Mouse (Mus musculus) midbrain, embryonic 16.5 days (tissue): Measurements from ENCODE around the gene Slc4a10. TPM values are rescaled to one million over a fixed set of nuclear protein-coding genes. Genes with fewer than 3 reads are reported as not detected.

Source experiments
- ATAC-seq: fragments of 200-750 bp; cut with Nextera tagmentation; 2 replicates; pipeline ENCODE4 v1.8.0; 2017; ENCODE audit warnings: moderate TSS enrichment
- H3K27ac ChIP-seq: fragments of 300-500 bp; sonication (generic); 2 replicates; pipeline ENCODE4 v1.5.1; 2014; ENCODE audit warnings: mild to moderate bottlenecking, low read length, mixed read lengths
- H3K27me3 ChIP-seq: fragments of 300-500 bp; sonication (generic); 2 replicates; pipeline ENCODE4 v1.6.1; 2014; ENCODE audit warnings: low read depth, low read length, mixed read lengths; ENCODE audit not compliant: control insufficient read depth, insufficient read depth
- H3K36me3 ChIP-seq: fragments of 300-500 bp; sonication (generic); 2 replicates; pipeline ENCODE4 v1.6.1; 2014; ENCODE audit warnings: mild to moderate bottlenecking, low read length, moderate library complexity, mixed read lengths; ENCODE audit not compliant: control insufficient read depth, insufficient read depth
- H3K4me1 ChIP-seq: fragments of 300-500 bp; sonication (generic); 2 replicates; pipeline ENCODE4 v1.6.1; 2014; ENCODE audit warnings: mild to moderate bottlenecking, low read length, mixed read lengths; ENCODE audit not compliant: control insufficient read depth, insufficient read depth
- H3K4me2 ChIP-seq: fragments of 300-500 bp; sonication (generic); 2 replicates; pipeline ENCODE4 v1.6.1; 2014; ENCODE audit warnings: mild to moderate bottlenecking, low read length, mixed read lengths
- H3K4me3 ChIP-seq: fragments of 300-500 bp; sonication (generic); 2 replicates; pipeline ENCODE4 v1.5.1; 2014; ENCODE audit warnings: low read depth, mild to moderate bottlenecking, low read length, moderate library complexity, mixed read lengths
- H3K9ac ChIP-seq: fragments of 300-500 bp; sonication (generic); 2 replicates; pipeline ENCODE4 v1.6.1; 2014; ENCODE audit warnings: low read depth, low read length, mixed read lengths
- H3K9me3 ChIP-seq: fragments of 300-500 bp; sonication (generic); replicated peaks from 2 replicates; pipeline ENCODE4 v1.6.1; 2014; ENCODE audit warnings: mild to moderate bottlenecking, low read length, mixed read lengths; ENCODE audit not compliant: control insufficient read depth, poor library complexity, severe bottlenecking
- WGBS: fragments of 180-500 bp; shearing (Covaris S2); extraction: QIAGEN DNeasy Blood & Tissue Kit; methylation state at CpG from one replicate; pipeline ENCODE4 v1.1.7; 2014; 5-methylcytosine and 5-hydroxymethylcytosine counted together
- polyA plus RNA-seq: library from polyadenylated mRNA; unstranded; fragments of >200 nt; fragmentation: Nextera tagmentation; extraction: Ambion mirVana; gene quantifications from 2 replicates; pipeline ENCODE4 v1.2.1, GENCODE M21; 2015

Gene Slc4a10
- polyA plus RNA-seq, 1 experiment from 2014 or later = 28.9 TPM

- peak overlapping the region; percentile 27 for H3K4me3 ChIP-seq
These were observed 42.9 kb downstream of the Slc4a10 start for GRCm38 (mm10) chr2:62089208-62089607.

GRCm38 (mm10) chr2:62100526-62100925 is 54.3 kb downstream of the Slc4a10 start:
- Histone ChIP-seq H3K9me3 (no peaks in the 10 kb centered on the region), H3K4me2 (no peak overlapping the region), H3K27me3 (no peaks in the 10 kb centered on the region), H3K9ac (no peak overlapping the region), H3K4me1 (no peaks in the 10 kb centered on the region), H3K36me3 (no peaks in the 10 kb centered on the region), H3K4me3 (no peak overlapping the region), H3K27ac (no peak overlapping the region)
- ATAC-seq = no peak
- WGBS = 88% methylated on average over 1 of the region's 1 CpGs

More at GRCm38 (mm10) chr2:62089208-62089607, 42.9 kb downstream of the Slc4a10 start:
- H3K9me3 ChIP-seq = no peaks in the 10 kb centered on the region
- peak overlapping the region; percentile 52; the same call in 1 of the 2 replicates for H3K27ac ChIP-seq
- peak; percentile 91 for ATAC-seq
- no peaks in the 10 kb centered on the region for H3K4me1 ChIP-seq
- peak overlapping the region; percentile 54 for H3K4me2 ChIP-seq
- no peaks in the 10 kb centered on the region for H3K27me3 ChIP-seq
- H3K36me3 ChIP-seq = no peaks in the 10 kb centered on the region
- H3K9ac ChIP-seq = peak overlapping the region; percentile 48; the same call in 1 of the 2 replicates
- 40% methylated on average over 9 of the region's 9 CpGs for WGBS

- H3K4me3 ChIP-seq = no peak overlapping the region
- no peak overlapping the region for H3K27ac ChIP-seq
- no peak overlapping the region for H3K4me2 ChIP-seq
- H3K9me3 ChIP-seq = no peaks in the 10 kb centered on the region
- H3K4me1 ChIP-seq = no peaks in the 10 kb centered on the region
- WGBS = 84% methylated on average over 4 of the region's 4 CpGs
- no peaks in the 10 kb centered on the region for H3K36me3 ChIP-seq
- ATAC-seq = no peak
- H3K9ac ChIP-seq = no peak overlapping the region
- H3K27me3 ChIP-seq = no peaks in the 10 kb centered on the region
These were observed 69.1 kb downstream of the Slc4a10 start for GRCm38 (mm10) chr2:62115346-62115745.

GRCm38 (mm10) chr2:62129975-62130374 is 83.7 kb downstream of the Slc4a10 start:
- Histone ChIP-seq H3K4me3 (no peak overlapping the region), H3K4me1 (no peaks in the 10 kb centered on the region), H3K9ac (no peak overlapping the region), H3K36me3 (no peaks in the 10 kb centered on the region), H3K27ac (no peak overlapping the region), H3K4me2 (no peak overlapping the region), H3K9me3 (no peaks in the 10 kb centered on the region), H3K27me3 (no peaks in the 10 kb centered on the region)
- ATAC-seq = no peak
- 96% methylated on average over 2 of the region's 2 CpGs for WGBS

- no peaks in the 10 kb centered on the region for H3K27me3 ChIP-seq
- no peak for ATAC-seq
- no peak overlapping the region for H3K4me3 ChIP-seq
- H3K36me3 ChIP-seq = no peaks in the 10 kb centered on the region
- H3K4me1 ChIP-seq = no peaks in the 10 kb centered on the region
- 52% methylated on average over 8 of the region's 8 CpGs for WGBS
- no peak overlapping the region for H3K4me2 ChIP-seq
- no peak overlapping the region for H3K27ac ChIP-seq
- H3K9me3 ChIP-seq = no peaks in the 10 kb centered on the region
- H3K9ac ChIP-seq = no peak overlapping the region
These were observed 88.6 kb downstream of the Slc4a10 start for GRCm38 (mm10) chr2:62134911-62135310.

- no peaks in the 10 kb centered on the region for H3K27me3 ChIP-seq
- WGBS = 51% methylated on average over 3 of the region's 3 CpGs
- no peak overlapping the region for H3K4me3 ChIP-seq
- H3K9ac ChIP-seq = no peak overlapping the region
- no peaks in the 10 kb centered on the region for H3K4me1 ChIP-seq
- no peak overlapping the region for H3K27ac ChIP-seq
- no peak overlapping the region for H3K4me2 ChIP-seq
- peak; percentile 81 for ATAC-seq
- H3K9me3 ChIP-seq = no peaks in the 10 kb centered on the region
- H3K36me3 ChIP-seq = no peaks in the 10 kb centered on the region
These were observed 101.4 kb downstream of the Slc4a10 start for GRCm38 (mm10) chr2:62147636-62148035.

- no peaks in the 10 kb centered on the region for H3K4me1 ChIP-seq
These were observed 103.2 kb downstream of the Slc4a10 start for GRCm38 (mm10) chr2:62149421-62149820.

GRCm38 (mm10) chr2:62150830-62151229 is 104.6 kb downstream of the Slc4a10 start:
- Histone ChIP-seq H3K27ac (no peak overlapping the region), H3K27me3 (no peaks in the 10 kb centered on the region), H3K36me3 (no peaks in the 10 kb centered on the region), H3K9ac (no peak overlapping the region), H3K4me3 (no peak overlapping the region), H3K9me3 (no peaks in the 10 kb centered on the region), H3K4me1 (no peaks in the 10 kb centered on the region), H3K4me2 (no peak overlapping the region)
- WGBS = 72% methylated on average over 1 of the region's 1 CpGs
- no peak for ATAC-seq

More at GRCm38 (mm10) chr2:62149421-62149820, 103.2 kb downstream of the Slc4a10 start:
- ATAC-seq = no peak
- no peak overlapping the region for H3K27ac ChIP-seq
- H3K4me3 ChIP-seq = no peak overlapping the region
- no peak overlapping the region for H3K4me2 ChIP-seq
- no peaks in the 10 kb centered on the region for H3K27me3 ChIP-seq
- H3K9ac ChIP-seq = no peak overlapping the region
- no peaks in the 10 kb centered on the region for H3K9me3 ChIP-seq
- no peaks in the 10 kb centered on the region for H3K36me3 ChIP-seq

GRCm38 (mm10) chr2:62210109-62210508 is 163.8 kb downstream of the Slc4a10 start:
- no peak for ATAC-seq
- Histone ChIP-seq H3K27me3 (no peaks in the 10 kb centered on the region), H3K4me3 (no peak overlapping the region), H3K27ac (no peak overlapping the region), H3K9ac (no peak overlapping the region), H3K36me3 (no peaks in the 10 kb centered on the region), H3K4me1 (no peaks in the 10 kb centered on the region), H3K4me2 (no peak overlapping the region), H3K9me3 (no peaks in the 10 kb centered on the region)
